Mouse (Mus musculus) bone marrow, adult 2 months (tissue): ENCODE results near the gene Mthfsd.

Source experiments
- CTCF ChIP-seq: fragments of 200-500 bp; IDR thresholded peaks from 2 replicates; pipeline ENCODE4 v1.5.1; 2011; ENCODE audit warnings: low read length, control low read depth; ENCODE audit not compliant: control insufficient read depth, insufficient read depth
- POLR2A ChIP-seq: fragments of 200-500 bp; IDR thresholded peaks from 2 replicates; pipeline ENCODE4 v1.6.1; 2011; ENCODE audit warnings: low read depth, mild to moderate bottlenecking, control low read depth, low read length, borderline replicate concordance; ENCODE audit not compliant: control insufficient read depth

DNA sequence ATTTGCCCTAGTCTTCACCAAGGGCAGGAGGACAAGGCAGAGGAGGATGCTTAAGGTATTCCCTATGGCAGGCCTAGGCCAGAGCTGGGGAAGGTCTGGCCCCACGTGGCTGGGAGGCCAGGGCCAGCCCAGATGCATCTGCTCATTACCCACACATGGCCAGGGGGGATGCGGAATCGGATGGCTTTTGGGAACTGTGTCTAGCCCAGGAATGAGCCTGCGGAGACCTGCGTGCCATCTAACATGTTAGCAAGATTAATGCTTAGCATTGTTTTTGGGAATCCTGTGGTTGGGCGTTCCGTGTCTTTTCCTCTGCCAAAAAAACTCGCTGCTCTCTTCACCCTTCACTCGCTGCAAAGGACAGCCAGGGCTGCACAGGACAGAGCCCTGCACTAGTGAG, 50.1 kb downstream of the Mthfsd start:
- no peak for TF ChIP-seq CTCF
- no peak for TF ChIP-seq POLR2A
